Mouse (Mus musculus) limb, embryonic 11.5 days (tissue): Measurements from ENCODE around the gene Aars2. TPM values are rescaled to one million over a fixed set of nuclear protein-coding genes. Genes with fewer than 3 reads are reported as not detected.

Source experiments
- ATAC-seq: fragments of 200-750 bp; cut with Nextera tagmentation; 2 replicates; pipeline ENCODE4 v1.8.0; 2017; ENCODE audit warnings: low read depth; ENCODE audit not compliant: insufficient number of reproducible peaks, low FRiP score, low TSS enrichment
- DNase-seq: peaks from one replicate; pipeline ENCODE4 v3.0.0-alpha.2; 2015; ENCODE audit warnings: low spot score
- H3K27ac ChIP-seq: fragments of 300-500 bp; sonication (generic); replicated peaks from 2 replicates; pipeline ENCODE4 v1.5.1; 2014; ENCODE audit warnings: low read depth, mild to moderate bottlenecking, low read length
- H3K27me3 ChIP-seq: fragments of 300-500 bp; sonication (generic); 2 replicates; pipeline ENCODE4 v1.6.1; 2014; ENCODE audit warnings: mild to moderate bottlenecking, low read length, mixed read lengths; ENCODE audit not compliant: control insufficient read depth, insufficient read depth
- H3K36me3 ChIP-seq: fragments of 300-500 bp; sonication (generic); 2 replicates; pipeline ENCODE4 v1.6.1; 2014; ENCODE audit warnings: mild to moderate bottlenecking, low read length, moderate library complexity, mixed read lengths; ENCODE audit not compliant: control insufficient read depth, insufficient read depth
- H3K4me1 ChIP-seq: fragments of 300-500 bp; sonication (generic); 2 replicates; pipeline ENCODE4 v1.6.1; 2014; ENCODE audit warnings: low read length, mixed read lengths; ENCODE audit not compliant: control insufficient read depth, insufficient read depth
- H3K4me2 ChIP-seq: fragments of 300-500 bp; sonication (generic); 2 replicates; pipeline ENCODE4 v1.6.1; 2014; ENCODE audit warnings: low read depth, mild to moderate bottlenecking, moderate library complexity; ENCODE audit not compliant: severe bottlenecking
- H3K4me3 ChIP-seq: fragments of 300-500 bp; sonication (generic); 2 replicates; pipeline ENCODE4 v1.5.1; 2014; ENCODE audit warnings: low read depth, low read length
- H3K9ac ChIP-seq: fragments of 300-500 bp; sonication (generic); 2 replicates; pipeline ENCODE4 v1.6.1; 2014; ENCODE audit warnings: mild to moderate bottlenecking, low read length
- H3K9me3 ChIP-seq: fragments of 300-500 bp; sonication (generic); 2 replicates; pipeline ENCODE4 v1.6.1; 2016; ENCODE audit warnings: low read length; ENCODE audit not compliant: control insufficient read depth
- WGBS: fragments of 180-500 bp; shearing (Covaris S2); extraction: QIAGEN DNeasy Blood & Tissue Kit; methylation state at CpG from one replicate; pipeline ENCODE4 v1.1.7; 2014; 5-methylcytosine and 5-hydroxymethylcytosine counted together
- polyA plus RNA-seq: library from polyadenylated mRNA; unstranded; fragments of >200 nt; fragmentation: Nextera tagmentation; extraction: Ambion mirVana; gene quantifications from 2 replicates; pipeline ENCODE4 v1.2.1, GENCODE M21; 2014

Gene Aars2
- polyA plus RNA-seq, result 18.4 and 21.0 TPM in 2 replicates

GRCm38 (mm10) chr17:45506700-45507189 is at the start of gene Aars2:
TSS of gene Aars2 (plus strand) at chr17:45506841.
- WGBS, result under 1% methylated on average over 42 of the region's 42 CpGs
- Histone ChIP-seq H3K4me1 (peaks cover 4% of the 10 kb centered on the region; the same call in 1 of the 2 replicates), H3K27ac (no peak within 1 kb of the TSS; the same call in 1 of the 2 replicates), H3K4me3 (peak within 1 kb of the TSS; percentile 65), H3K4me2 (peak within 1 kb of the TSS; percentile 34; the same call in 1 of the 2 replicates), H3K9ac (peak within 1 kb of the TSS; percentile 65), H3K27me3 (no peaks in the 10 kb centered on the region), H3K9me3 (no peaks in the 10 kb centered on the region), H3K36me3 (peaks cover 5% of the 10 kb centered on the region; the same call in 1 of the 2 replicates)
- ATAC-seq (peak; percentile 89), DNase-seq (peak; percentile 96)

GRCm38 (mm10) chr17:45457487-45457886 is 49.2 kb upstream of the Aars2 start:
- ATAC-seq, result no peak
- Histone ChIP-seq H3K4me1 (no peaks in the 10 kb centered on the region), H3K27ac (no peak overlapping the region), H3K4me2 (no peak overlapping the region), H3K4me3 (no peak overlapping the region), H3K9ac (no peak overlapping the region), H3K36me3 (no peaks in the 10 kb centered on the region), H3K9me3 (no peaks in the 10 kb centered on the region), H3K27me3 (no peaks in the 10 kb centered on the region)
- 92% methylated on average over 5 of the region's 5 CpGs for WGBS
- no peak for DNase-seq

- no peak for DNase-seq
- no peak overlapping the region for H3K4me2 ChIP-seq
- no peaks in the 10 kb centered on the region for H3K4me1 ChIP-seq
- no peak overlapping the region for H3K27ac ChIP-seq
- H3K27me3 ChIP-seq, result no peaks in the 10 kb centered on the region
- H3K36me3 ChIP-seq, result no peaks in the 10 kb centered on the region
- 77% methylated on average over 4 of the region's 4 CpGs for WGBS
- no peak for ATAC-seq
- no peaks in the 10 kb centered on the region for H3K9me3 ChIP-seq
- no peak overlapping the region for H3K4me3 ChIP-seq
- no peak overlapping the region for H3K9ac ChIP-seq
These were observed 48.1 kb upstream of the Aars2 start for GRCm38 (mm10) chr17:45458516-45458915.

GRCm38 (mm10) chr17:45459062-45459461 is 47.6 kb upstream of the Aars2 start:
- Histone ChIP-seq H3K9ac (no peak overlapping the region), H3K36me3 (no peaks in the 10 kb centered on the region), H3K9me3 (no peaks in the 10 kb centered on the region), H3K4me1 (no peaks in the 10 kb centered on the region), H3K27ac (no peak overlapping the region), H3K4me3 (no peak overlapping the region), H3K27me3 (no peaks in the 10 kb centered on the region), H3K4me2 (no peak overlapping the region)
- ATAC-seq (no peak), DNase-seq (no peak)
- 84% methylated on average over 8 of the region's 8 CpGs for WGBS

GRCm38 (mm10) chr17:45462506-45462905 is 44.1 kb upstream of the Aars2 start:
- Histone ChIP-seq H3K9me3 (no peaks in the 10 kb centered on the region), H3K9ac (no peak overlapping the region), H3K4me3 (no peak overlapping the region), H3K4me1 (no peaks in the 10 kb centered on the region), H3K4me2 (no peak overlapping the region), H3K36me3 (no peaks in the 10 kb centered on the region), H3K27ac (no peak overlapping the region), H3K27me3 (no peaks in the 10 kb centered on the region)
- ATAC-seq (no peak), DNase-seq (no peak)
- WGBS, result 98% methylated on average over 4 of the region's 4 CpGs

- WGBS, result 90% methylated on average over 9 of the region's 9 CpGs
These were observed 42.4 kb upstream of the Aars2 start for GRCm38 (mm10) chr17:45464255-45464654.

GRCm38 (mm10) chr17:45466701-45467100 is 39.9 kb upstream of the Aars2 start:
- WGBS, result 69% methylated on average over 2 of the region's 2 CpGs
- Histone ChIP-seq H3K4me3 (no peak overlapping the region), H3K4me1 (no peaks in the 10 kb centered on the region), H3K36me3 (no peaks in the 10 kb centered on the region), H3K27me3 (no peaks in the 10 kb centered on the region), H3K27ac (no peak overlapping the region), H3K9ac (no peak overlapping the region), H3K9me3 (no peaks in the 10 kb centered on the region), H3K4me2 (no peak overlapping the region)
- ATAC-seq (no peak), DNase-seq (no peak)

More at GRCm38 (mm10) chr17:45464255-45464654, 42.4 kb upstream of the Aars2 start:
- no peaks in the 10 kb centered on the region for H3K27me3 ChIP-seq
- ATAC-seq, result no peak
- no peak overlapping the region for H3K9ac ChIP-seq
- no peaks in the 10 kb centered on the region for H3K36me3 ChIP-seq
- H3K9me3 ChIP-seq, result no peaks in the 10 kb centered on the region
- DNase-seq, result no peak
- no peaks in the 10 kb centered on the region for H3K4me1 ChIP-seq
- no peak overlapping the region for H3K4me2 ChIP-seq
- no peak overlapping the region for H3K4me3 ChIP-seq
- no peak overlapping the region for H3K27ac ChIP-seq

- ATAC-seq (no peak), DNase-seq (no peak)
- WGBS, result 85% methylated on average over 5 of the region's 5 CpGs
- H3K4me2 ChIP-seq, result no peak overlapping the region
- H3K9ac ChIP-seq, result no peak overlapping the region
- H3K27me3 ChIP-seq, result no peaks in the 10 kb centered on the region
- H3K4me3 ChIP-seq, result no peak overlapping the region
- H3K9me3 ChIP-seq, result no peaks in the 10 kb centered on the region
- H3K27ac ChIP-seq, result no peak overlapping the region
- no peaks in the 10 kb centered on the region for H3K4me1 ChIP-seq
- no peaks in the 10 kb centered on the region for H3K36me3 ChIP-seq
These were observed 38.3 kb upstream of the Aars2 start for GRCm38 (mm10) chr17:45468302-45468701.

- ATAC-seq, result no peak
- Histone ChIP-seq H3K4me1 (no peaks in the 10 kb centered on the region), H3K27me3 (peaks cover 5% of the 10 kb centered on the region; the same call in 1 of the 2 replicates), H3K9ac (no peak overlapping the region), H3K27ac (no peak overlapping the region), H3K36me3 (no peaks in the 10 kb centered on the region), H3K9me3 (no peaks in the 10 kb centered on the region), H3K4me3 (no peak overlapping the region), H3K4me2 (no peak overlapping the region)
- no peak for DNase-seq
- 80% methylated on average over 7 of the region's 7 CpGs for WGBS
These were observed 35.9 kb upstream of the Aars2 start for GRCm38 (mm10) chr17:45470726-45471125.
